Mouse (Mus musculus) left cerebral cortex, postnatal 25 days (tissue): ENCODE measurements at regions not wholly inside any gene's neighbourhood (a gene's known extent, or its start where the extent isn't known, plus 50 kb on each side); places are given as distances from the start of the nearest gene placed in this dataset.
"Not testable (repeated sequence)": the region's sequence is repeated elsewhere in the genome, so short reads cannot be mapped to it uniquely, and the experiment has no call there.

Source experiments
- DNase-seq, 2 experiments: peaks; one replicate each; pipeline ENCODE4 v3.0.0; 2022; ENCODE audit warnings: low spot score in 2 of 2, mixed read lengths in 1 of 2
- intact Hi-C: fragments of 180-260 bp; cut with DNase I; formaldehyde crosslinking; loops from one replicate; pipeline ENCODE4 v1.15.1; 2025

GRCm38 (mm10) chr9:43857988-43858387 lies 114.2 kb downstream of the Nectin1 start:
- intact Hi-C loops: no loop called here
- DNase-seq: no peak

GRCm38 (mm10) chr9:43858761-43859160 lies 115.0 kb downstream of the Nectin1 start:
- no peak for DNase-seq
- intact Hi-C loops: no loop called here

GRCm38 (mm10) chr9:43860264-43860663 lies 116.5 kb downstream of the Nectin1 start:
- intact Hi-C loops: no loop called here
- DNase-seq: no peak

GRCm38 (mm10) chr9:43861375-43861774 lies 117.6 kb downstream of the Nectin1 start:
- intact Hi-C loops: no loop called here

GRCm38 (mm10) chr9:43862034-43862433 lies 118.2 kb downstream of the Nectin1 start:
- not testable (repeated sequence) for DNase-seq

More at GRCm38 (mm10) chr9:43861375-43861774, 117.6 kb downstream of the Nectin1 start:
- DNase-seq: no peak

GRCm38 (mm10) chr9:43863609-43864397 lies 120.0 kb downstream of the Nectin1 start:
- DNase-seq: no peak
- intact Hi-C loops: no loop called here

More at GRCm38 (mm10) chr9:43862034-43862433, 118.2 kb downstream of the Nectin1 start:
- intact Hi-C loops: not testable (repeated sequence)

GRCm38 (mm10) chr9:43866802-43867201 lies 123.0 kb downstream of the Nectin1 start:
- no peak for DNase-seq
- intact Hi-C loops: no loop called here

GRCm38 (mm10) chr9:43873841-43874240 lies 130.1 kb downstream of the Nectin1 start:
- intact Hi-C loops: no loop called here
- peak in 1 of 2 experiments; percentile 9 for DNase-seq

- DNase-seq: no peak
- intact Hi-C loops: no loop called here
Observed at GRCm38 (mm10) chr9:43874332-43874731, 130.5 kb downstream of the Nectin1 start.

GRCm38 (mm10) chr9:43879220-43879968 lies 135.6 kb downstream of the Nectin1 start:
- intact Hi-C loops: no loop called here
- peak in 1 of 2 experiments; percentile 33 for DNase-seq

- DNase-seq: peak; percentile 77 to 95
- intact Hi-C loops: loop anchor here (1.0 to 2.0 kb wide), 2 partner anchors 331 to 344 kb away; no protein-coding TSS in a partner anchor
Observed at GRCm38 (mm10) chr9:43879969-43880396, 136.2 kb downstream of the Nectin1 start.

- intact Hi-C loops: no loop called here
- DNase-seq: no peak
Observed at GRCm38 (mm10) chr9:43893086-43893485, 149.3 kb downstream of the Nectin1 start.

GRCm38 (mm10) chr9:43899239-43899638 lies 143.9 kb upstream of the Thy1 start:
- no peak for DNase-seq
- intact Hi-C loops: no loop called here

GRCm38 (mm10) chr9:43908325-43908724 lies 134.9 kb upstream of the Thy1 start:
- DNase-seq: no peak
- intact Hi-C loops: no loop called here

GRCm38 (mm10) chr9:43915015-43915414 lies 128.2 kb upstream of the Thy1 start:
- no peak for DNase-seq
- intact Hi-C loops: no loop called here

- DNase-seq: no peak
- intact Hi-C loops: no loop called here
Observed at GRCm38 (mm10) chr9:43917467-43917866, 125.7 kb upstream of the Thy1 start.

- DNase-seq: no peak
- intact Hi-C loops: no loop called here
Observed at GRCm38 (mm10) chr9:43919010-43919409, 124.2 kb upstream of the Thy1 start.

GRCm38 (mm10) chr9:43920053-43920754 lies 123.0 kb upstream of the Thy1 start:
- intact Hi-C loops: loop anchor here (1.0 kb wide), 1 partner anchor 52 kb away; no protein-coding TSS in a partner anchor
- DNase-seq: peak; percentile 72 to 73

GRCm38 (mm10) chr9:43922231-43922630 lies 121.0 kb upstream of the Thy1 start:
- intact Hi-C loops: no loop called here
- DNase-seq: no peak

GRCm38 (mm10) chr9:43923088-43923487 lies 120.1 kb upstream of the Thy1 start:
- no peak for DNase-seq
- intact Hi-C loops: no loop called here
